Mouse (Mus musculus): ENCODE data around the gene Gp1bb. TPM values are rescaled to one million over a fixed set of nuclear protein-coding genes. Genes with fewer than 3 reads are reported as not detected.

Gp1bb gene
- total RNA-seq, 2 experiments from 2014 or later: 1.0 to 1.4 TPM

- no peak overlapping the region for H3K27ac ChIP-seq
- H3K4me3 ChIP-seq: no peak overlapping the region
- DNase-seq (ENCODE audit: low spot score in 2 of 2): no peak
- TF ChIP-seq CTCF (conservative IDR thresholded peaks at IDR 0.05): no peak
These were observed 33.1 kb downstream of the Gp1bb start for GRCm38 (mm10) chr16:18589080-18589621.

- DNase-seq (ENCODE audit: low spot score in 2 of 2): no peak
- no peak for TF ChIP-seq CTCF (conservative IDR thresholded peaks at IDR 0.05)
- no peak overlapping the region for H3K27ac ChIP-seq
- H3K4me3 ChIP-seq: no peak overlapping the region
These were observed 33.5 kb downstream of the Gp1bb start for GRCm38 (mm10) chr16:18588738-18589055.

- no peak for DNase-seq (ENCODE audit: low spot score in 2 of 2)
- TF ChIP-seq CTCF (conservative IDR thresholded peaks at IDR 0.05): no peak
- Histone ChIP-seq H3K27ac (no peak overlapping the region), H3K4me3 (no peak overlapping the region; the same call in 1 of the 2 replicates)
These were observed 34.1 kb downstream of the Gp1bb start for GRCm38 (mm10) chr16:18587847-18588737.

- DNase-seq (ENCODE audit: low spot score in 2 of 2): no peak
- no peak overlapping the region for H3K27ac ChIP-seq
- TF ChIP-seq CTCF (conservative IDR thresholded peaks at IDR 0.05): no peak
- peak overlapping the region; percentile 38 for H3K4me3 ChIP-seq
These were observed 35.2 kb downstream of the Gp1bb start for GRCm38 (mm10) chr16:18586906-18587546.

- no peak for DNase-seq (ENCODE audit: low spot score in 2 of 2)
- Histone ChIP-seq H3K27ac (no peak overlapping the region), H3K4me3 (peak overlapping the region; percentile 38)
- no peak for TF ChIP-seq CTCF (conservative IDR thresholded peaks at IDR 0.05)
These were observed 35.9 kb downstream of the Gp1bb start for GRCm38 (mm10) chr16:18586076-18586905.

GRCm38 (mm10) chr16:18585676-18586075 lies 36.5 kb downstream of the Gp1bb start:
- no peak for DNase-seq (ENCODE audit: low spot score in 2 of 2)
- Histone ChIP-seq H3K4me3 (no peak overlapping the region), H3K27ac (no peak overlapping the region)
- no peak for TF ChIP-seq CTCF (conservative IDR thresholded peaks at IDR 0.05)

GRCm38 (mm10) chr16:18584901-18585510 lies 37.2 kb downstream of the Gp1bb start:
- TF ChIP-seq CTCF (conservative IDR thresholded peaks at IDR 0.05): no peak
- no peak for DNase-seq (ENCODE audit: low spot score in 2 of 2)
- Histone ChIP-seq H3K27ac (no peak overlapping the region), H3K4me3 (no peak overlapping the region)

GRCm38 (mm10) chr16:18583673-18584357 lies 38.4 kb downstream of the Gp1bb start:
- TF ChIP-seq CTCF (conservative IDR thresholded peaks at IDR 0.05): no peak

GRCm38 (mm10) chr16:18583169-18583568 lies 39.0 kb downstream of the Gp1bb start:
- TF ChIP-seq CTCF (conservative IDR thresholded peaks at IDR 0.05): no peak
- no peak overlapping the region for H3K4me3 ChIP-seq
- H3K27ac ChIP-seq: no peak overlapping the region
- no peak for DNase-seq (ENCODE audit: low spot score in 2 of 2)

More at GRCm38 (mm10) chr16:18583673-18584357, 38.4 kb downstream of the Gp1bb start:
- no peak for DNase-seq (ENCODE audit: low spot score in 2 of 2)
- Histone ChIP-seq H3K4me3 (no peak overlapping the region), H3K27ac (no peak overlapping the region)

GRCm38 (mm10) chr16:18582426-18583148 lies 39.6 kb downstream of the Gp1bb start:
- no peak for DNase-seq (ENCODE audit: low spot score in 2 of 2)
- H3K4me3 ChIP-seq: peak overlapping the region; percentile 46; the same call in 1 of the 2 replicates

GRCm38 (mm10) chr16:18581623-18582205 lies 40.5 kb downstream of the Gp1bb start:
- no peak for DNase-seq (ENCODE audit: low spot score in 2 of 2)
- no peak for TF ChIP-seq CTCF (conservative IDR thresholded peaks at IDR 0.05)
- H3K4me3 ChIP-seq: peak overlapping the region; percentile 46
- no peak overlapping the region for H3K27ac ChIP-seq

More at GRCm38 (mm10) chr16:18582426-18583148, 39.6 kb downstream of the Gp1bb start:
- no peak for TF ChIP-seq CTCF (conservative IDR thresholded peaks at IDR 0.05)
- no peak overlapping the region for H3K27ac ChIP-seq

Measured in layer of hippocampus, adult 2 months (tissue).